Mouse (Mus musculus) lung, embryonic 15.5 days (tissue): ENCODE measurements at regions not wholly inside any gene's neighbourhood (a gene's known extent, or its start where the extent isn't known, plus 50 kb on each side); places are given as distances from the start of the nearest gene placed in this dataset.

Experiments used
- ATAC-seq: fragments of 200-750 bp; cut with Nextera tagmentation; 2 replicates; pipeline ENCODE4 v1.8.0; 2017; ENCODE audit warnings: moderate number of reproducible peaks, borderline replicate concordance; ENCODE audit not compliant: low FRiP score, low TSS enrichment; ENCODE audit errors: extremely low read depth
- H3K27ac ChIP-seq: fragments of 300-500 bp; sonication (generic); 2 replicates; pipeline ENCODE4 v1.5.1; 2015; ENCODE audit warnings: moderate library complexity, mild to moderate bottlenecking, inconsistent platforms
- H3K27me3 ChIP-seq: fragments of 300-500 bp; sonication (generic); 2 replicates; pipeline ENCODE4 v1.6.1; 2015; ENCODE audit warnings: inconsistent platforms
- H3K36me3 ChIP-seq: fragments of 300-500 bp; sonication (generic); 2 replicates; pipeline ENCODE4 v1.6.1; 2015; ENCODE audit warnings: inconsistent platforms
- H3K4me1 ChIP-seq: fragments of 300-500 bp; sonication (generic); 2 replicates; pipeline ENCODE4 v1.6.1; 2015; ENCODE audit warnings: inconsistent platforms
- H3K4me2 ChIP-seq: fragments of 300-500 bp; sonication (generic); 2 replicates; pipeline ENCODE4 v1.6.1; 2015; ENCODE audit warnings: inconsistent platforms, mild to moderate bottlenecking, moderate library complexity
- H3K4me3 ChIP-seq: fragments of 300-500 bp; sonication (generic); 2 replicates; pipeline ENCODE4 v1.5.1; 2015; ENCODE audit warnings: mild to moderate bottlenecking, inconsistent platforms
- H3K9ac ChIP-seq: fragments of 300-500 bp; sonication (generic); 2 replicates; pipeline ENCODE4 v1.6.1; 2015; ENCODE audit warnings: inconsistent platforms
- H3K9me3 ChIP-seq: fragments of 300-500 bp; sonication (generic); 2 replicates; pipeline ENCODE4 v1.6.1; 2016; ENCODE audit warnings: inconsistent platforms
- WGBS: fragments of 180-500 bp; shearing (Covaris S2); methylation state at CpG from one replicate; pipeline ENCODE4 v1.1.7; 2015; 5-methylcytosine and 5-hydroxymethylcytosine counted together

DNA sequence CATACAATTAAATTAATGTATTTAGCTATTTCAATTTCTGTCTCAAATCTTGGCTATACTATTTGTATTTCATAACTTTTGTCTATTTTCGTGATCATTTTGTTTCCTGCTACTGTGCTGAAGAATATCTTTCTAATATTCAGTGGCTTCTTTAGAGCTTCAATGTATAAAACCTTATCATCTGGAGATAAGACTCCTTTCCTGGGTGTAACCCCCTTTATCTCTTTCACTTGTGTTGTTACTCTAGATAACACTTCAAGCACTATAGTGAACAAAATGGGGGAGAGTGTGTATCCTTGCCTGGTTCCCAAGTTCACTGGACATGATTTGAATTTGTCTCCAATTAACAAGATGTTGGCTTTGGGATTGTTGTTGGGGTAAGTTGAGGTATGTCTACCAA lies 341.5 kb downstream of the 1700017N19Rik start:
- WGBS = 60% methylated on average over 1 of the region's 1 CpGs
- Histone ChIP-seq H3K27ac (no peak overlapping the region), H3K4me3 (no peak overlapping the region), H3K4me2 (no peak overlapping the region), H3K36me3 (no peaks in the 10 kb centered on the region), H3K9me3 (no peaks in the 10 kb centered on the region), H3K27me3 (no peaks in the 10 kb centered on the region), H3K9ac (no peak overlapping the region), H3K4me1 (no peaks in the 10 kb centered on the region)
- ATAC-seq = no peak

GRCm38 (mm10) chr10:100958371-100958770 lies 368.1 kb downstream of the 1700017N19Rik start:
- H3K36me3 ChIP-seq = no peaks in the 10 kb centered on the region

DNA sequence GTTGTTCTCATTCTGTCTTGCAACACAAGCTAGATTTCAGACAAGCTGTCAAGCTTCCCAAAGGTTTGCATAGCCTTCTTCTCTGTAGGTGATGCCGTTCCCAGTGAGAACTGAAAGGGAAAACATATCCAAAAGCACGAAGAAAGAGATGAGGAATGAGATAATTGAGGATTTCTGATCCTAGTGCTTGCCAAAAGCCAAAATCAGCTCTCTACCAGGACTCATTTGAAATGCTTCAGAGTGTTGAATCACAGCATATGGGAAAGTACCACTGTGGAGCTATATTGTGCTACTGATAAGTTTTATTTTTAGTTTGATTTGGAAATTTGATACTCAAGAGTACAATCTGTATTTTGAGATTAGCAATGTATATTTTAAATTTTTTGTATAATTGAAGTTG lies 413.2 kb downstream of the 1700017N19Rik start:
- H3K27ac ChIP-seq = no peak overlapping the region
- ATAC-seq = no peak
- H3K4me1 ChIP-seq = no peaks in the 10 kb centered on the region
- H3K9ac ChIP-seq = no peak overlapping the region
- H3K4me2 ChIP-seq = no peak overlapping the region
- H3K9me3 ChIP-seq = no peaks in the 10 kb centered on the region
- WGBS = 66% methylated on average over 2 of the region's 2 CpGs
- H3K27me3 ChIP-seq = no peaks in the 10 kb centered on the region
- H3K36me3 ChIP-seq = no peaks in the 10 kb centered on the region
- no peak overlapping the region for H3K4me3 ChIP-seq

More at GRCm38 (mm10) chr10:100958371-100958770, 368.1 kb downstream of the 1700017N19Rik start:
- no peak overlapping the region for H3K9ac ChIP-seq
- no peaks in the 10 kb centered on the region for H3K9me3 ChIP-seq
- 82% methylated on average over 9 of the region's 9 CpGs for WGBS
- H3K4me2 ChIP-seq = no peak overlapping the region
- H3K27me3 ChIP-seq = no peaks in the 10 kb centered on the region
- no peak overlapping the region for H3K27ac ChIP-seq
- ATAC-seq = no peak
- no peak overlapping the region for H3K4me3 ChIP-seq
- no peaks in the 10 kb centered on the region for H3K4me1 ChIP-seq

DNA sequence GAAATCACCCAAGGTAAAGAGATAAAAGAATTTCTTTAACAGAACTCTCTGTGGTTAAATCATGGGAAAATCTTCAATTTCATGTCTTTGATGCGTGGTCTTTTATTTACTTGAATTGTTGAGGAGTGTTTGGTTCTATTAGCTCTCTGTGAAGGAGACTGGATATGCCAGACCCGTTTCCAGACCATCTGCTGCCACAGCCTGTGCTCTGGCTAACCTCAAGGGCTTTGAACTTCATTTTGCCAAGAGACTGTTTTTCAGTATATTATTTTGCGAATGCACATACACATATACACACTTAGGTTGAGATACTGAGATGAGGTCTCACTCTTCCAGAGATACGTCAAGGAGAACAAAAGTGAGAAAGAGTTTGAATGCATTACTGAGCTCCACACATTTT lies 414.4 kb downstream of the 1700017N19Rik start:
- Histone ChIP-seq H3K36me3 (no peaks in the 10 kb centered on the region), H3K4me1 (no peaks in the 10 kb centered on the region), H3K4me3 (no peak overlapping the region), H3K27ac (no peak overlapping the region), H3K4me2 (no peak overlapping the region), H3K9ac (no peak overlapping the region), H3K9me3 (no peaks in the 10 kb centered on the region), H3K27me3 (no peaks in the 10 kb centered on the region)
- 80% methylated on average over 4 of the region's 4 CpGs for WGBS
- ATAC-seq = no peak

- Histone ChIP-seq H3K27ac (no peak overlapping the region), H3K9me3 (no peaks in the 10 kb centered on the region), H3K27me3 (no peaks in the 10 kb centered on the region), H3K36me3 (no peaks in the 10 kb centered on the region), H3K4me3 (no peak overlapping the region), H3K9ac (no peak overlapping the region), H3K4me1 (no peaks in the 10 kb centered on the region), H3K4me2 (no peak overlapping the region)
- WGBS = 74% methylated on average over 1 of the region's 1 CpGs
- ATAC-seq = no peak
These were observed 425.1 kb downstream of the 1700017N19Rik start for GRCm38 (mm10) chr10:101015416-101015815.

GRCm38 (mm10) chr10:101038630-101039029 lies 448.3 kb downstream of the 1700017N19Rik start:
- H3K9ac ChIP-seq = no peak overlapping the region
- no peak overlapping the region for H3K4me2 ChIP-seq
- no peaks in the 10 kb centered on the region for H3K27me3 ChIP-seq
- H3K9me3 ChIP-seq = no peaks in the 10 kb centered on the region
- no peaks in the 10 kb centered on the region for H3K4me1 ChIP-seq
- ATAC-seq = no peak
- no peaks in the 10 kb centered on the region for H3K36me3 ChIP-seq
- H3K27ac ChIP-seq = no peak overlapping the region
- H3K4me3 ChIP-seq = no peak overlapping the region

GRCm38 (mm10) chr10:101039034-101039433 lies 448.8 kb downstream of the 1700017N19Rik start:
- no peak for ATAC-seq
- no peak overlapping the region for H3K9ac ChIP-seq
- H3K9me3 ChIP-seq = no peaks in the 10 kb centered on the region
- H3K36me3 ChIP-seq = no peaks in the 10 kb centered on the region
- H3K4me3 ChIP-seq = no peak overlapping the region
- no peak overlapping the region for H3K4me2 ChIP-seq
- no peaks in the 10 kb centered on the region for H3K4me1 ChIP-seq
- no peaks in the 10 kb centered on the region for H3K27me3 ChIP-seq
- WGBS = 76% methylated on average over 1 of the region's 1 CpGs
- no peak overlapping the region for H3K27ac ChIP-seq
